Mouse (Mus musculus): Measurements from ENCODE around the gene Snx8. TPM values are rescaled to one million over a fixed set of nuclear protein-coding genes. Genes with fewer than 3 reads are reported as not detected.

The Snx8 gene
- total and polyA plus RNA-seq, 3 experiments: 19.7 to 30.7 TPM; not detected in 1

DNA sequence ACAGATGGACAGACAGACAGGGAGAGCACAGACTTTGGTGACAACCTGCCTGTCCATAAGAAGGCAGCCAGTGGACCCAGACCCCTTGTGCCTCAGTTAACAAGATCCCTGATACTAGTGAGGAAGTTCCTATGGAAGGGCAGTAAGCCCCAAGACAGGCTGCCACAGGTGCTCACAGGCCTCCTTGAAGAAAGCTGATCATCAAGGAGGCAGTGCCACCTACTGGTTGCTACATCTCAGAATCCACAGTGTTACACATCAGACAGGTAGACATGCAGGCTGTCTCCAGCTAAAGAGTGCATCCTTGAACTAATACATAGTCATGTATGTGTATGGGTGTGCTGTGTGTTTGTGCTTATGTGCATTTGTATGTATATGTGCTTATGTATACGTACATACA is 96.9 kb downstream of the Snx8 start:
- H3K36me3 ChIP-seq (ENCODE audit: control insufficient read depth in 1 of 2, insufficient read depth in 2 of 2, low read length in 2 of 2): peaks cover 0 to 25% of the 10 kb centered on the region in 2 experiments; a peak in 2 of 4 replicates

More for the DNA sequence above, 96.9 kb downstream of the Snx8 start:
- no peaks in the 10 kb centered on the region for H3K9me3 ChIP-seq (replicated peaks; ENCODE audit: insufficient read depth, low read length)
- no peaks in the 10 kb centered on the region for H3K4me1 ChIP-seq (ENCODE audit: control insufficient read depth in 1 of 2, insufficient read depth in 2 of 2, low read length in 2 of 2)
- H3K79me2 ChIP-seq (ENCODE audit: control insufficient read depth, insufficient read depth, low read length, poor library complexity): no peaks in the 10 kb centered on the region
- no peak overlapping the region for H3K9ac ChIP-seq (ENCODE audit: control insufficient read depth, low read depth, low read length, poor library complexity, severe bottlenecking)
- DNase-seq (ENCODE audit: low read depth, low spot score): peak; percentile 58
- no peak for TF ChIP-seq TBP (IDR thresholded peaks at IDR 0.05; ENCODE audit: low read depth, low read length)
- TF ChIP-seq CTCF (IDR thresholded peaks at IDR 0.05 in 2 of 3, conservative IDR thresholded peaks at IDR 0.05 in 1 of 3; ENCODE audit: control insufficient read depth in 1 of 3, insufficient read depth in 1 of 3, low read depth in 2 of 3, low read length in 3 of 3, poor library complexity in 1 of 3, severe bottlenecking in 1 of 3): peak; percentile 56 to 70 (median 62)
- TF ChIP-seq POLR2A (IDR thresholded peaks at IDR 0.05; ENCODE audit: control insufficient read depth in 1 of 2, insufficient read depth in 1 of 2, low read depth in 1 of 2, low read length in 2 of 2, poor library complexity in 1 of 2): no peak
- TF ChIP-seq MAX (IDR thresholded peaks at IDR 0.05; ENCODE audit: low read length): no peak
- no peak for TF ChIP-seq TAL1 (IDR thresholded peaks at IDR 0.05; ENCODE audit: low read length)
- TF ChIP-seq ELF1 (IDR thresholded peaks at IDR 0.05; ENCODE audit: low read depth, low read length): no peak
- TF ChIP-seq MAZ (IDR thresholded peaks at IDR 0.05; ENCODE audit: low read depth, low read length): no peak
- no peak for TF ChIP-seq UBTF (IDR thresholded peaks at IDR 0.05; ENCODE audit: borderline replicate concordance, insufficient read depth, low read depth, low read length)
- no peak for TF ChIP-seq GABPA (IDR thresholded peaks at IDR 0.05; ENCODE audit: low read depth, low read length)
- TF ChIP-seq CHD2 (IDR thresholded peaks at IDR 0.05; ENCODE audit: low read length): no peak
- TF ChIP-seq NRF1 (IDR thresholded peaks at IDR 0.05; ENCODE audit: insufficient read depth, low read depth, low read length, poor library complexity, severe bottlenecking): no peak
- no peak for TF ChIP-seq E2F4 (IDR thresholded peaks at IDR 0.05; ENCODE audit: borderline replicate concordance, low read depth, low read length)
- TF ChIP-seq MYB (IDR thresholded peaks at IDR 0.05; ENCODE audit: low read depth, low read length): no peak
- no peak for TF ChIP-seq POLR2AphosphoS2 (IDR thresholded peaks at IDR 0.05; ENCODE audit: low read length)
- no peak for TF ChIP-seq EP300 (IDR thresholded peaks at IDR 0.05; ENCODE audit: low read depth in 1 of 2, low read length in 2 of 2)
- no peak for TF ChIP-seq MYC (IDR thresholded peaks at IDR 0.05; ENCODE audit: low read depth, low read length)
- no peak for TF ChIP-seq HCFC1 (IDR thresholded peaks at IDR 0.05; ENCODE audit: low read depth, low read length)
- no peak for TF ChIP-seq ZNF384 (IDR thresholded peaks at IDR 0.05; ENCODE audit: low read depth, low read length)
- TF ChIP-seq BHLHE40 (IDR thresholded peaks at IDR 0.05; ENCODE audit: borderline replicate concordance, low read depth, low read length): no peak
- TF ChIP-seq RCOR1 (IDR thresholded peaks at IDR 0.05; ENCODE audit: low read depth, low read length): no peak
- TF ChIP-seq RAD21 (IDR thresholded peaks at IDR 0.05; ENCODE audit: low read depth, low read length): peak; percentile 68
- no peak for TF ChIP-seq NELFE (IDR thresholded peaks at IDR 0.05; ENCODE audit: low read depth, low read length)
- TF ChIP-seq JUND (IDR thresholded peaks at IDR 0.05; ENCODE audit: low read depth, low read length): no peak
- no peak for TF ChIP-seq ZMIZ1 (IDR thresholded peaks at IDR 0.05; ENCODE audit: low read depth, low read length)
- no peak for TF ChIP-seq MEF2A (IDR thresholded peaks at IDR 0.05; ENCODE audit: extremely low read depth, insufficient replicate concordance, low read depth, low read length, poor library complexity, severe bottlenecking)
- no peak for TF ChIP-seq KAT2A (conservative IDR thresholded peaks at IDR 0.05; ENCODE audit: low read depth, low read length)
- TF ChIP-seq SMC3 (IDR thresholded peaks at IDR 0.05; ENCODE audit: low read depth, low read length): peak; percentile 61
- no peak for TF ChIP-seq POLR2AphosphoS5 (IDR thresholded peaks at IDR 0.05; ENCODE audit: borderline replicate concordance, low read depth, low read length)
- no peak for TF ChIP-seq SIN3A (IDR thresholded peaks at IDR 0.05; ENCODE audit: low read length)
- TF ChIP-seq MAFK (IDR thresholded peaks at IDR 0.05; ENCODE audit: borderline replicate concordance, low read depth, low read length): no peak
- peak; percentile 24; the same call in 1 of the 2 replicates for TF ChIP-seq ZC3H11A (IDR thresholded peaks at IDR 0.05; ENCODE audit: low read depth, low read length)
- no peak for TF ChIP-seq ETS1 (IDR thresholded peaks at IDR 0.05; ENCODE audit: low read depth, low read length)
- TF ChIP-seq ZKSCAN1 (IDR thresholded peaks at IDR 0.05; ENCODE audit: low read depth, low read length): no peak
- no peak for TF ChIP-seq USF2 (IDR thresholded peaks at IDR 0.05; ENCODE audit: borderline replicate concordance in 1 of 2, insufficient read depth in 1 of 2, low read depth in 1 of 2, low read length in 2 of 2)
- H3K27ac ChIP-seq (ENCODE audit: control insufficient read depth, low read depth, low read length): no peak overlapping the region
- H3K4me3 ChIP-seq (ENCODE audit: control insufficient read depth in 1 of 2, insufficient read depth in 1 of 2, low read depth in 2 of 2, low read length in 2 of 2): no peak overlapping the region
- H3K27me3 ChIP-seq (ENCODE audit: control insufficient read depth in 1 of 2, insufficient read depth in 2 of 2, low read length in 2 of 2): no peaks in the 10 kb centered on the region
